Mouse (Mus musculus) kidney, postnatal 0 days (tissue): ENCODE data around the gene Ccdc106. TPM values are rescaled to one million over a fixed set of nuclear protein-coding genes. Genes with fewer than 3 reads are reported as not detected.

Experiments used
- ATAC-seq: fragments of 200-750 bp; cut with Nextera tagmentation; replicated peaks from 2 replicates; pipeline ENCODE4 v1.8.0; 2017; ENCODE audit warnings: low read depth, moderate number of reproducible peaks, moderate TSS enrichment, moderate library complexity; ENCODE audit not compliant: low FRiP score
- DNase-seq: peaks from one replicate; pipeline ENCODE4 v3.0.0-alpha.2; 2016; ENCODE audit warnings: low spot score
- H3K27ac ChIP-seq: fragments of 300-500 bp; sonication (generic); 2 replicates; pipeline ENCODE4 v1.5.1; 2014; ENCODE audit warnings: mild to moderate bottlenecking
- H3K27me3 ChIP-seq: fragments of 300-500 bp; sonication (generic); 2 replicates; pipeline ENCODE4 v1.6.1; 2014; ENCODE audit warnings: low read length, mixed read lengths; ENCODE audit not compliant: insufficient read depth
- H3K36me3 ChIP-seq: fragments of 300-500 bp; sonication (generic); 2 replicates; pipeline ENCODE4 v1.6.1; 2014; ENCODE audit warnings: low read length, mixed read lengths; ENCODE audit not compliant: insufficient read depth
- H3K4me1 ChIP-seq: fragments of 300-500 bp; sonication (generic); replicated peaks from 2 replicates; pipeline ENCODE4 v1.6.1; 2014; ENCODE audit warnings: antibody characterized with exemption, low read length, mixed read lengths; ENCODE audit not compliant: insufficient read depth
- H3K4me2 ChIP-seq: fragments of 300-500 bp; sonication (generic); 2 replicates; pipeline ENCODE4 v1.6.1; 2014; ENCODE audit warnings: mild to moderate bottlenecking, low read length, moderate library complexity, mixed read lengths
- H3K4me3 ChIP-seq: fragments of 300-500 bp; sonication (generic); replicated peaks from 2 replicates; pipeline ENCODE4 v1.5.1; 2014; ENCODE audit warnings: low read depth, low read length
- H3K9ac ChIP-seq: fragments of 300-500 bp; sonication (generic); 2 replicates; pipeline ENCODE4 v1.6.1; 2014; ENCODE audit warnings: low read depth, low read length
- H3K9me3 ChIP-seq: fragments of 300-500 bp; sonication (generic); replicated peaks from 2 replicates; pipeline ENCODE4 v1.6.1; 2016; ENCODE audit warnings: low read length, inconsistent platforms, mixed read lengths
- CTCF ChIP-seq: IDR thresholded peaks from 2 replicates; pipeline ENCODE4 v1.5.1; 2016; ENCODE audit warnings: antibody characterized with exemption, low read depth, mild to moderate bottlenecking, moderate library complexity
- WGBS: fragments of 180-500 bp; shearing (Covaris S2); extraction: QIAGEN DNeasy Blood & Tissue Kit; methylation state at CpG from one replicate; pipeline ENCODE4 v1.1.7; 2014; 5-methylcytosine and 5-hydroxymethylcytosine counted together
- polyA plus RNA-seq: library from polyadenylated mRNA; unstranded; fragments of >200 nt; fragmentation: Nextera tagmentation; extraction: Ambion mirVana; gene quantifications from 2 replicates; pipeline ENCODE4 v1.2.1, GENCODE M21; 2015

Ccdc106 gene
- polyA plus RNA-seq, 1 experiment from 2014 or later, result 22.7 TPM

DNA sequence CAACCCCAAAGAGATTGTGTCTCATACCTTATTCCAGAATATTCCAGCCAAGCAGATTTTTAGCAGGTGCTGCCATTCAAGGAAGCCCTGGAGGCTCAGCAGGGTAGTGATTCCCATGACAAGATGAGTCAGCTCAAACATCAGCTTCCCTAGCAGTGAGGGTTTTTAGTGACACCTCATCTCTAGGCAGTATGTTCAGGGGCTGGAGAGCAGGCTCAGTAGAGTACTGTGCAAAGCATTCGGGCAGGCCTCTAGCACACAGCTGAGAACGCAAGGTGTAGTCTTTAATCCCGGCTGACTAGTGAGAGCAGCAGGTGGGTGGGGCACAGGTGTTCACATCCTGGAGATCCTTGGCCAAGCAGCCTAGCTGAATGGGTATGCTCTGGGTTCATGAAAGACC is 79.4 kb downstream of the Ccdc106 start:
- H3K4me1 ChIP-seq, result no peaks in the 10 kb centered on the region
- H3K27me3 ChIP-seq, result no peaks in the 10 kb centered on the region
- DNase-seq (no peak), ATAC-seq (no peak; the same call in 1 of the 2 replicates)
- no peaks in the 10 kb centered on the region for H3K9me3 ChIP-seq
- no peak overlapping the region for H3K4me3 ChIP-seq
- H3K27ac ChIP-seq, result no peak overlapping the region
- H3K4me2 ChIP-seq, result no peak overlapping the region
- peaks cover 28% of the 10 kb centered on the region for H3K36me3 ChIP-seq
- WGBS, result 87% methylated on average over 3 of the region's 3 CpGs
- TF ChIP-seq CTCF, result no peak
- H3K9ac ChIP-seq, result no peak overlapping the region

- 87% methylated on average over 10 of the region's 10 CpGs for WGBS
- peaks cover 18% of the 10 kb centered on the region for H3K36me3 ChIP-seq
- H3K27ac ChIP-seq, result no peak overlapping the region
- no peak for ATAC-seq
- H3K9ac ChIP-seq, result no peak overlapping the region
- no peak for DNase-seq
- no peak overlapping the region for H3K4me3 ChIP-seq
- no peaks in the 10 kb centered on the region for H3K9me3 ChIP-seq
- TF ChIP-seq CTCF, result no peak
- no peaks in the 10 kb centered on the region for H3K27me3 ChIP-seq
- H3K4me1 ChIP-seq, result no peaks in the 10 kb centered on the region
- H3K4me2 ChIP-seq, result no peak overlapping the region
Measured at GRCm38 (mm10) chr7:5101066-5101663, 80.8 kb downstream of the Ccdc106 start.

DNA sequence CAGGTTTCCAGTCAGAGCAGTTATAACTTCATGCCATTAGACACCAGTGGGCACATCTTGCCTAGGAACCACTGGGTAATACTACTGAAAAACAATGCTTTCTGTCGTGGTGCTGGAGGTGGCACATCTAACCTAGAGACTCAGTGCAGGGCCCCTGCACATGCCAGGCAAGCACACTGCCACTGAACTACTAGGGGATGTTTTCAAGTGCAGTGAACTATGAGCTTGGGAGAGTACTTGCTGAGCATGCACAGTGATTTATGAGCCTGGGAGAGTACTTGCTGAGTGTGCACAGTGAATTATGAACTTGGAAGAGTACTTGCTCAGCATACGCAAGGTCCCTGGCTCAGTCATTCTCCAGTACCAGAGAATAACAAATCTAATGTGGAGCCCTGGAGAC is 82.2 kb downstream of the Ccdc106 start:
- TF ChIP-seq CTCF, result no peak
- Histone ChIP-seq H3K27me3 (no peaks in the 10 kb centered on the region), H3K9me3 (no peaks in the 10 kb centered on the region), H3K4me3 (no peak overlapping the region), H3K27ac (no peak overlapping the region), H3K9ac (no peak overlapping the region), H3K36me3 (peaks cover 13% of the 10 kb centered on the region), H3K4me1 (no peaks in the 10 kb centered on the region), H3K4me2 (no peak overlapping the region)
- DNase-seq, result no peak
- WGBS, result 85% methylated on average over 2 of the region's 2 CpGs
- no peak for ATAC-seq

DNA sequence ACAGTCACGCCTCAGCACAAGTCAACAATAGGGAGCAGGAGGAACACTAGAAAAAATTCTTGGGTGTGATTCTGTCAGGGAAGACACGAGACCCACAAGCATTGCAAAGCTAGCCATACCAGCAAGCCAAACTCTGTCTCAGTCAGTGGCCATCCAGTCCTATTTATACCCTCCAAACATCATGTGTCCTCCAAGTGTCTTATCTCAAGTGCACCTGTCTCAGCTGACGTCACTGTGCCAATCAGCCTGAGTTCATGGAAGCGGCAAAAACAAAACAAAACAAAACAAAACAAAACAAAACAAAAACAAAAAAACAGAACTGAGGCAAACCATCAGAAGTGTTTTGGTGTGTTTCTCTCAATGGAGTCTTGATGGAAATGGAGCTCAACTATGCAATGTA is 87.9 kb downstream of the Ccdc106 start:
- H3K9ac ChIP-seq, result no peak overlapping the region
- no peak overlapping the region for H3K27ac ChIP-seq
- no peaks in the 10 kb centered on the region for H3K4me1 ChIP-seq
- H3K36me3 ChIP-seq, result no peaks in the 10 kb centered on the region
- H3K4me3 ChIP-seq, result no peak overlapping the region
- DNase-seq (no peak), ATAC-seq (no peak)
- no peaks in the 10 kb centered on the region for H3K27me3 ChIP-seq
- no peak for TF ChIP-seq CTCF
- no peaks in the 10 kb centered on the region for H3K9me3 ChIP-seq
- 76% methylated on average over 4 of the region's 4 CpGs for WGBS
- H3K4me2 ChIP-seq, result no peak overlapping the region

- DNase-seq (no peak), ATAC-seq (no peak)
- Histone ChIP-seq H3K9ac (no peak overlapping the region), H3K4me2 (no peak overlapping the region), H3K36me3 (no peaks in the 10 kb centered on the region), H3K4me1 (no peaks in the 10 kb centered on the region), H3K27ac (no peak overlapping the region), H3K27me3 (no peaks in the 10 kb centered on the region), H3K9me3 (no peaks in the 10 kb centered on the region), H3K4me3 (no peak overlapping the region)
- WGBS, result 84% methylated on average over 8 of the region's 8 CpGs
- no peak for TF ChIP-seq CTCF
Measured at GRCm38 (mm10) chr7:5109301-5109700, 88.9 kb downstream of the Ccdc106 start.

Other genes with a start within 250 kb of the Ccdc106 start
- not detected in 2 replicates for gene Fam71e2, start 249.3 kb upstream of the Ccdc106 start, polyA plus RNA-seq
- gene Il11, start 237.7 kb upstream of the Ccdc106 start, polyA plus RNA-seq, result 0.14 and 0.20 TPM in 2 replicates
- 0.70 TPM in 1 of 2 replicates, not detected in the other for gene Tmem190, start 237.6 kb upstream of the Ccdc106 start, polyA plus RNA-seq
- 35.9 and 40.4 TPM in 2 replicates for gene Tmem238, start 230.9 kb upstream of the Ccdc106 start, polyA plus RNA-seq
- 453 and 480 TPM in 2 replicates for gene Rpl28, start 227.7 kb upstream of the Ccdc106 start, polyA plus RNA-seq
- 198 and 203 TPM in 2 replicates for gene Ube2s, start 208.0 kb upstream of the Ccdc106 start, polyA plus RNA-seq
- 0.62 and 0.67 TPM in 2 replicates for gene Shisa7, start 175.9 kb upstream of the Ccdc106 start, polyA plus RNA-seq
- gene Isoc2b, start 150.3 kb upstream of the Ccdc106 start, polyA plus RNA-seq, result 11.0 and 12.4 TPM in 2 replicates
- 0.72 and 0.77 TPM in 2 replicates for gene Isoc2a, start 143.4 kb upstream of the Ccdc106 start, polyA plus RNA-seq
- gene Gm36210, start 114.0 kb upstream of the Ccdc106 start, polyA plus RNA-seq, result not detected in 2 replicates
- 3.5 and 3.9 TPM in 2 replicates for gene Zfp628, start 105.3 kb upstream of the Ccdc106 start, polyA plus RNA-seq
- 2.1 and 2.6 TPM in 2 replicates for gene Nat14, start 98.5 kb upstream of the Ccdc106 start, polyA plus RNA-seq
- gene Ssc5d, start 94.8 kb upstream of the Ccdc106 start, polyA plus RNA-seq, result 0.91 and 1.1 TPM in 2 replicates
- 0.12 and 0.13 TPM in 2 replicates for gene Sbk2, start 56.1 kb upstream of the Ccdc106 start, polyA plus RNA-seq
- gene Sbk3, start 49.4 kb upstream of the Ccdc106 start, polyA plus RNA-seq, result 0.05 TPM in 1 of 2 replicates, not detected in the other
- 21.2 and 21.3 TPM in 2 replicates for gene Zfp579, start 24.4 kb upstream of the Ccdc106 start, polyA plus RNA-seq
- gene Zfp524, start 6.1 kb upstream of the Ccdc106 start, polyA plus RNA-seq, result 12.8 and 14.1 TPM in 2 replicates
- gene Fiz1, start 5.9 kb upstream of the Ccdc106 start, polyA plus RNA-seq, result 30.4 and 31.8 TPM in 2 replicates
- gene Gm44973, start 5.1 kb upstream of the Ccdc106 start, polyA plus RNA-seq, result 4.7 and 5.7 TPM in 2 replicates
- gene Zfp865, start 177 bp upstream of the Ccdc106 start, polyA plus RNA-seq, result 4.7 and 5.6 TPM in 2 replicates
- gene 4632433K11Rik, start 13.6 kb downstream of the Ccdc106 start, polyA plus RNA-seq, result not detected in 2 replicates
- 5.7 and 6.6 TPM in 2 replicates for gene Zfp784, start 17.9 kb downstream of the Ccdc106 start, polyA plus RNA-seq
- 48.7 and 54.0 TPM in 2 replicates for gene Zfp580, start 31.0 kb downstream of the Ccdc106 start, polyA plus RNA-seq
- 95.0 and 103 TPM in 2 replicates for gene U2af2, start 41.6 kb downstream of the Ccdc106 start, polyA plus RNA-seq
- 58.4 and 61.7 TPM in 2 replicates for gene Epn1, start 59.7 kb downstream of the Ccdc106 start, polyA plus RNA-seq
- gene Rfpl4, start 96.4 kb downstream of the Ccdc106 start, polyA plus RNA-seq, result not detected in 2 replicates
- 0.79 and 0.83 TPM in 2 replicates for gene Rasl2-9, start 105.4 kb downstream of the Ccdc106 start, polyA plus RNA-seq
- not detected in 2 replicates for gene Vmn1r55, start 129.1 kb downstream of the Ccdc106 start, polyA plus RNA-seq
- gene Vmn1r56, start 176.2 kb downstream of the Ccdc106 start, polyA plus RNA-seq, result not detected in 2 replicates
- gene Vmn1r57, start 197.9 kb downstream of the Ccdc106 start, polyA plus RNA-seq, result not detected in 2 replicates